Mouse (Mus musculus) embryonic facial prominence, embryonic 14.5 days (tissue): ENCODE data around the gene Apol9a. TPM values are rescaled to one million over a fixed set of nuclear protein-coding genes. Genes with fewer than 3 reads are reported as not detected.

ENCODE experiments used
- ATAC-seq: fragments of 200-750 bp; cut with Nextera tagmentation; 2 replicates; pipeline ENCODE4 v1.8.0; 2017; ENCODE audit warnings: low read depth, moderate number of reproducible peaks, moderate TSS enrichment
- DNase-seq: peaks from one replicate; pipeline ENCODE4 v3.0.0-alpha.2; 2015; ENCODE audit warnings: low spot score
- H3K27ac ChIP-seq: fragments of 300-500 bp; sonication (generic); replicated peaks from 2 replicates; pipeline ENCODE4 v1.5.1; 2014; ENCODE audit warnings: low read depth, mild to moderate bottlenecking, low read length, moderate library complexity
- H3K27me3 ChIP-seq: fragments of 300-500 bp; sonication (generic); replicated peaks from 2 replicates; pipeline ENCODE4 v1.6.1; 2014; ENCODE audit warnings: low read length; ENCODE audit not compliant: control insufficient read depth, insufficient read depth
- H3K36me3 ChIP-seq: fragments of 300-500 bp; sonication (generic); 2 replicates; pipeline ENCODE4 v1.6.1; 2014; ENCODE audit warnings: low read length, mixed read lengths; ENCODE audit not compliant: control insufficient read depth, insufficient read depth
- H3K4me1 ChIP-seq: fragments of 300-500 bp; sonication (generic); 2 replicates; pipeline ENCODE4 v1.6.1; 2014; ENCODE audit warnings: antibody characterized with exemption, low read length; ENCODE audit not compliant: control insufficient read depth, insufficient read depth
- H3K4me2 ChIP-seq: fragments of 300-500 bp; sonication (generic); 2 replicates; pipeline ENCODE4 v1.6.1; 2014; ENCODE audit warnings: low read depth, mild to moderate bottlenecking, low read length, moderate library complexity, mixed read lengths
- H3K4me3 ChIP-seq: fragments of 300-500 bp; sonication (generic); 2 replicates; pipeline ENCODE4 v1.5.1; 2014; ENCODE audit warnings: low read depth, mild to moderate bottlenecking, low read length
- H3K9ac ChIP-seq: fragments of 300-500 bp; sonication (generic); 2 replicates; pipeline ENCODE4 v1.6.1; 2014; ENCODE audit warnings: low read depth, mild to moderate bottlenecking, low read length, moderate library complexity, mixed read lengths
- H3K9me3 ChIP-seq: fragments of 300-500 bp; sonication (generic); 2 replicates; pipeline ENCODE4 v1.6.1; 2016; ENCODE audit warnings: low read length; ENCODE audit not compliant: control insufficient read depth
- WGBS: fragments of 180-500 bp; shearing (Covaris S2); extraction: QIAGEN DNeasy Blood & Tissue Kit; methylation state at CpG from one replicate; pipeline ENCODE4 v1.1.7; 2014; 5-methylcytosine and 5-hydroxymethylcytosine counted together
- polyA plus RNA-seq: library from polyadenylated mRNA; unstranded; fragments of >200 nt; fragmentation: Nextera tagmentation; extraction: Ambion mirVana; gene quantifications from 2 replicates; pipeline ENCODE4 v1.2.1, GENCODE M21; 2014

Apol9a gene
- polyA plus RNA-seq, 1 experiment from 2014 or later = 0.31 TPM

DNA sequence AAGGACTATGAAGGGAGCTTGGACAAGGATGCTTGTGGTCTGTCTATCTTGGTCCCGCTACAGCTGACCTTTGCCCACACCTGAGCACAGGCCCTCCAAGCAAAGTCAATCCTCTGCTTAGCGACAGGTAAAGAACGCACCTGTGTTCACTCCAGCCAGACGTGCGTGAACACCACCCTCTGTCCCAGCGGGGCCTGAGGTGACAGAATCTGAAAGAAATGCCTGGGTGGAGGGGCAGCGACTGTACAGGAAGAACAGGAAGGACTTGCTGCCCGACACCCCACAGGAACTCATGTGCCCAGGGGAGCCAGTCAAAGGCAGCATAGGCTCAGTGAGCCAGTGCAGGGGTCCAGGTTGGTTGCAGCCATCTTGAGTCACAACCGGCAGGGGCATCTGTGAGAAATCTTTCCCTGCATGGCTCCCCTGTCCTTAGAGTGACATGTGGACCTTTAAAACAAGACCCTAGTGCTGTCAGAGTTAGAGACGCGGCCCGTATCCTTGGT is 42.1 kb downstream of the Apol9a start:
- ATAC-seq (no peak), DNase-seq (peak; percentile 32)
- 0 out of 2 replicates have a peak overlapping the region, but pooled peaks have one; percentile 48 for H3K9ac ChIP-seq
- peaks cover 28% of the 10 kb centered on the region for H3K4me1 ChIP-seq
- no peaks in the 10 kb centered on the region; the same call in 1 of the 2 replicates for H3K9me3 ChIP-seq
- H3K27ac ChIP-seq = peak overlapping the region; percentile 99; the same call in 1 of the 2 replicates
- peak overlapping the region; percentile 62 for H3K4me2 ChIP-seq
- H3K27me3 ChIP-seq = no peaks in the 10 kb centered on the region
- no peaks in the 10 kb centered on the region for H3K36me3 ChIP-seq
- WGBS = 78% methylated on average over 12 of the region's 12 CpGs
- peak overlapping the region; percentile 10; the same call in 1 of the 2 replicates for H3K4me3 ChIP-seq

- WGBS = 1% methylated on average over 13 of the region's 13 CpGs
- Histone ChIP-seq H3K4me2 (peak overlapping the region; percentile 62), H3K4me1 (peaks cover 35% of the 10 kb centered on the region)
Measured at GRCm38 (mm10) chr15:77368148-77368547, 42.8 kb downstream of the Apol9a start.

GRCm38 (mm10) chr15:77367504-77367903 is 43.4 kb downstream of the Apol9a start:
- Histone ChIP-seq H3K36me3 (no peaks in the 10 kb centered on the region), H3K9ac (no peak overlapping the region), H3K9me3 (no peaks in the 10 kb centered on the region; the same call in 1 of the 2 replicates), H3K4me1 (peaks cover 35% of the 10 kb centered on the region), H3K27me3 (no peaks in the 10 kb centered on the region), H3K27ac (peak overlapping the region; percentile 99), H3K4me3 (0 out of 2 replicates have a peak overlapping the region, but pooled peaks have one; percentile 29), H3K4me2 (peak overlapping the region; percentile 62; the same call in 1 of the 2 replicates)
- WGBS = 36% methylated on average over 8 of the region's 8 CpGs
- ATAC-seq = no peak
- no peak for DNase-seq

More at GRCm38 (mm10) chr15:77368148-77368547, 42.8 kb downstream of the Apol9a start:
- peak; percentile 96 for DNase-seq
- Histone ChIP-seq H3K27ac (peak overlapping the region; percentile 99), H3K4me3 (peak overlapping the region; percentile 10; the same call in 1 of the 2 replicates), H3K9me3 (no peaks in the 10 kb centered on the region; the same call in 1 of the 2 replicates), H3K27me3 (no peaks in the 10 kb centered on the region), H3K9ac (peak overlapping the region; percentile 48), H3K36me3 (no peaks in the 10 kb centered on the region)
- peak; percentile 70 for ATAC-seq

DNA sequence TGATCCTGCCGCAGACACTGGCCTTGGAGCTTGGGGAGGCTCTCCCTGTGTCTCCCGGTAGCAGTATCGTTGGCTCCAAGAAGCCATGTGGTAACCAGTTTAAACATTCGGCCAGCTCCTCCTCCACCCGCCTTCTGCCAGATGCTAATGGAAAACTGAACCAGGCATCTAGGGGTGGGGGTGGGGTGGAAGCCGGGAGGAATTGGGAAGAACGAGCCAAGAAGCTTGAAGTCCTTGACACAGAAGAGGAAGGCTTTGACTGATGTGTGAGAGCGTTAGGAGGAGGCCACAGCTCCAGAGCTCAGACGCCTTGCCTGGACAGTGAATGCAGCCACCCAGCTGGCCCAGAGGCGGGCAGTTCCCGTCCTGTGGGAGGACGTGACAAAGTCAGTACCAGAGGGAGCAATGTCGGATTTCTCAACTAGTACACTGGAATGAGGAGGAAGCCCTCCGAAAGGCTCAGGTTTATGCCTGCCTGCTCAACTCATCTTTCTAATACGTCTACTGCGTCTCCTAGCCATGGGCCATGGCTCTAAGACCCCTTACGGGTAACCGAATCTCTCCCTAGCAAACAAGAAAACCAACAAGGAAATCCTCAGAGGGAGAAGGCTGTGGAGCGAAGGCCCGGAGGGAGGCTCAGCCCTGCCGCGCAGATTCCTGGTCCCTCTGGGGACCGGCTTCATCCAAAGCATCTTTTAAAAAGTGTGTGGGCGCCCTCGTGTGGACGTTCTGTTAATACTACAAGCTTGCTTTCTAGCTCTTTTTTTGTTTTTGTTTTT is 44.0 kb downstream of the Apol9a start:
- Histone ChIP-seq H3K36me3 (no peaks in the 10 kb centered on the region), H3K4me2 (peak overlapping the region; percentile 62), H3K4me3 (peak overlapping the region; percentile 29), H3K4me1 (peaks cover 35% of the 10 kb centered on the region), H3K9me3 (no peaks in the 10 kb centered on the region; the same call in 1 of the 2 replicates), H3K27me3 (no peaks in the 10 kb centered on the region), H3K27ac (peak overlapping the region; percentile 99), H3K9ac (peak overlapping the region; percentile 65)
- DNase-seq = peak; percentile 98
- ATAC-seq = peak; percentile 75
- WGBS = 1% methylated on average over 22 of the region's 26 CpGs

GRCm38 (mm10) chr15:77365700-77366570 is 45.0 kb downstream of the Apol9a start:
- H3K9ac ChIP-seq = peak overlapping the region; percentile 28
- peaks cover 35% of the 10 kb centered on the region for H3K4me1 ChIP-seq
- H3K9me3 ChIP-seq = no peaks in the 10 kb centered on the region
- H3K4me3 ChIP-seq = no peak overlapping the region
- H3K36me3 ChIP-seq = no peaks in the 10 kb centered on the region
- DNase-seq (peak; percentile 72), ATAC-seq (no peak)
- WGBS = 20% methylated on average over 9 of the region's 9 CpGs
- H3K27ac ChIP-seq = peak overlapping the region; percentile 99
- peak overlapping the region; percentile 62 for H3K4me2 ChIP-seq
- no peaks in the 10 kb centered on the region for H3K27me3 ChIP-seq

DNA sequence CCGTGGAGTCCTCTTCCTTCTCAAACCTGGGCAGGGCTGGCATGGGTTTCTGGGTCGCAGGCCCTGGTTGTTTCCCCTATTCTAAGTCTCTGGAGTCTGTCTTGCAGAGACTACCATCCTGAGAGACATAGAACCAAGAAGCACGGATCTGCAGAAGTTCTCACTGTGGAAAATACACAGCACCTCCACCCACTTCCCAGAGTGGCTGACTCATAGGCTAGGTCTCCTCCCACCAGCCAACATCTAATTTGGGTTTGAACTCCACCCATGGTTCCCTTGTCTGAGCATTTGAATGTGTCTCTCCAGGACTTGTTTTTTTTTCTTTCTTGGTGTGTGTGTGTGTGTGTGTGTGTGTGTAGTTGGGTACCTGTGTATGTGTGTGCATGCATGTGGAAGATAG is 46.9 kb downstream of the Apol9a start:
- peaks cover 35% of the 10 kb centered on the region for H3K4me1 ChIP-seq
- H3K36me3 ChIP-seq = no peaks in the 10 kb centered on the region
- DNase-seq (peak; percentile 76), ATAC-seq (no peak)
- peak overlapping the region; percentile 87 for H3K27ac ChIP-seq
- no peaks in the 10 kb centered on the region for H3K9me3 ChIP-seq
- peak overlapping the region; percentile 27; the same call in 1 of the 2 replicates for H3K4me2 ChIP-seq
- H3K9ac ChIP-seq = peak overlapping the region; percentile 36; the same call in 1 of the 2 replicates
- 66% methylated on average over 3 of the region's 3 CpGs for WGBS
- H3K4me3 ChIP-seq = no peak overlapping the region
- H3K27me3 ChIP-seq = no peaks in the 10 kb centered on the region

DNA sequence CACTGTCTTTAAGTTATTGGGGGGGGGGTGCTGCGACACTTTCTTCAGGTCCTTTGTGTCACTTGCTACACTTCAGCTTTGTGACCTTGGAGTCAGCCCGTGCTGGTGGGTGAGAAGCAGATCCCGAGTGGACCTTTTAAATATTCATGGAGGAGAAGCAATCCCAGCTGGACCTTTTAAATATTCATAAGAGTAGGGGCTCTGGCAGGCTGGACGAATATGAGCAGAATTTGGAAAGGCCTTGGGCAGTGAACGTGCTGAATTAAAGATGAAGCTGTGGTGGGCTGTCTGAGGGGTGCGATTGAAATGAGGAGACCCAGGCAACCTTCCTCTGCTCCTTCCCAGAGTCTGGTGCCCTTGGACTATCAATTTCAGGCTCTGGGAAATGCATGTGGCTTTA is 47.4 kb downstream of the Apol9a start:
- Histone ChIP-seq H3K36me3 (no peaks in the 10 kb centered on the region), H3K4me2 (peak overlapping the region; percentile 27; the same call in 1 of the 2 replicates), H3K9me3 (no peaks in the 10 kb centered on the region), H3K4me1 (peaks cover 35% of the 10 kb centered on the region), H3K27ac (peak overlapping the region; percentile 87), H3K27me3 (no peaks in the 10 kb centered on the region), H3K9ac (peak overlapping the region; percentile 36; the same call in 1 of the 2 replicates), H3K4me3 (no peak overlapping the region)
- whole genome bisulfite sequencing = 48% methylated on average over 6 of the region's 6 CpGs
- DNase-seq = peak; percentile 57
- ATAC-seq = no peak

DNA sequence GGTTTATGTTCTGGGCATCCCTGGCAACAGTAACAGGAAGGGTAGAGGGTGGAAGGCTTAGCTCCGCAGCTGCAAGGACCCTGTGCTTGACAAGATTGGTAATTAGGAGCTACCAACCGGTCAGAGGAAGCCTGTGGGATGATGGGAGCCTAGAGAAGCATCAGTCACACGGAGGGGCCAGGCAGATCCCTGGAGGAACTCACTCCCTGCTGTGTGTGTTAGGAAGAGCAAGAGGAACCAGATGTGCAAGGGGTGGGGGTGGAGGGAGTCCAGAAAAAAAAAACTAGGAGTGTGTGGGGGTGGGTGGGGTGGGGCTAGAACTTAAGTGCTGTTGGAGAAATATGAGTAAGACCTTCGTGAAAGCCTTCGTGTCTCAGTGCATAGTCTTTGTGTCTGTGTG is 48.0 kb downstream of the Apol9a start:
- H3K4me1 ChIP-seq = peaks cover 39% of the 10 kb centered on the region
- H3K9ac ChIP-seq = no peak overlapping the region
- ATAC-seq (no peak), DNase-seq (no peak)
- H3K27me3 ChIP-seq = no peaks in the 10 kb centered on the region
- no peak overlapping the region for H3K4me3 ChIP-seq
- H3K27ac ChIP-seq = peak overlapping the region; percentile 87
- no peaks in the 10 kb centered on the region for H3K36me3 ChIP-seq
- H3K9me3 ChIP-seq = no peaks in the 10 kb centered on the region
- WGBS = 11% methylated on average over 5 of the region's 5 CpGs
- H3K4me2 ChIP-seq = peak overlapping the region; percentile 27; the same call in 1 of the 2 replicates
